Mouse (Mus musculus): Measurements from ENCODE around the gene Ccdc32.

Gene Ccdc32

GRCm38 (mm10) chr2:119015604-119016180, 13.5 kb downstream of the Ccdc32 start:
- no peak for ATAC-seq (ENCODE audit: low TSS enrichment)

GRCm38 (mm10) chr2:119014989-119015388, 14.2 kb downstream of the Ccdc32 start:
- ATAC-seq (ENCODE audit: low TSS enrichment), result no peak

- no peak for ATAC-seq (ENCODE audit: low TSS enrichment)
Measured at GRCm38 (mm10) chr2:119009376-119009775, 19.8 kb downstream of the Ccdc32 start.

- ATAC-seq (ENCODE audit: low TSS enrichment), result no peak
Measured at GRCm38 (mm10) chr2:119006886-119007285, 22.3 kb downstream of the Ccdc32 start.

- no peak for ATAC-seq (ENCODE audit: low TSS enrichment)
Measured at GRCm38 (mm10) chr2:118999025-118999639, 30.1 kb downstream of the Ccdc32 start.

- ATAC-seq (ENCODE audit: low TSS enrichment), result no peak
Measured at GRCm38 (mm10) chr2:118998115-118998866, 30.9 kb downstream of the Ccdc32 start.

- ATAC-seq (ENCODE audit: low TSS enrichment), result no peak
Measured at GRCm38 (mm10) chr2:118996798-118997105, 32.4 kb downstream of the Ccdc32 start.

GRCm38 (mm10) chr2:118995919-118996797, 33.0 kb downstream of the Ccdc32 start:
- ATAC-seq (ENCODE audit: low TSS enrichment), result peak; percentile 81

- ATAC-seq (ENCODE audit: low TSS enrichment), result peak; percentile 84
Measured at GRCm38 (mm10) chr2:118995490-118995889, 33.7 kb downstream of the Ccdc32 start.

GRCm38 (mm10) chr2:118983812-118984211, 45.4 kb downstream of the Ccdc32 start:
- no peak for ATAC-seq (ENCODE audit: low TSS enrichment)

- no peak for ATAC-seq (ENCODE audit: low TSS enrichment)
Measured at GRCm38 (mm10) chr2:118980841-118981240, 48.4 kb downstream of the Ccdc32 start.

GRCm38 (mm10) chr2:118978064-118978463, 51.1 kb downstream of the Ccdc32 start:
- ATAC-seq (ENCODE audit: low TSS enrichment), result no peak

GRCm38 (mm10) chr2:118976941-118977340, 52.3 kb downstream of the Ccdc32 start:
- no peak for ATAC-seq (ENCODE audit: low TSS enrichment)

- peak; percentile 79 for ATAC-seq (ENCODE audit: low TSS enrichment)
Measured at GRCm38 (mm10) chr2:118976282-118976929, 52.8 kb downstream of the Ccdc32 start.

- peak; percentile 32; the same call in 1 of the 2 replicates for ATAC-seq (ENCODE audit: low TSS enrichment)
Measured at GRCm38 (mm10) chr2:118975855-118976254, 53.3 kb downstream of the Ccdc32 start.

- ATAC-seq (ENCODE audit: low TSS enrichment), result peak; percentile 64
Measured at GRCm38 (mm10) chr2:118972687-118973376, 56.4 kb downstream of the Ccdc32 start.

GRCm38 (mm10) chr2:118972048-118972447, 57.1 kb downstream of the Ccdc32 start:
- ATAC-seq (ENCODE audit: low TSS enrichment), result no peak

GRCm38 (mm10) chr2:118969585-118970147, 59.5 kb downstream of the Ccdc32 start:
- no peak for ATAC-seq (ENCODE audit: low TSS enrichment)

Data from frontal cortex, adult (tissue).